Mouse (Mus musculus) testis, adult 2 months (tissue): Measurements from ENCODE around the gene Armc10. TPM values are rescaled to one million over a fixed set of nuclear protein-coding genes. Genes with fewer than 3 reads are reported as not detected.
A peak's percentile ranks its signal among the peaks of the same experiment; 100 is the strongest.
"Not testable (repeated sequence)": the region's sequence is repeated elsewhere in the genome, so short reads cannot be mapped to it uniquely, and the experiment has no call there.

ENCODE experiments used
- H3K27ac ChIP-seq: fragments of 200-500 bp; 2 replicates; pipeline ENCODE4 v1.5.1; 2012; ENCODE audit warnings: low read depth, low read length; ENCODE audit not compliant: control insufficient read depth, insufficient read depth
- H3K27me3 ChIP-seq: fragments of 200-500 bp; 2 replicates; pipeline ENCODE4 v1.6.1; 2012; ENCODE audit warnings: mild to moderate bottlenecking, low read length, moderate library complexity; ENCODE audit not compliant: control insufficient read depth, insufficient read depth
- H3K36me3 ChIP-seq: fragments of 200-500 bp; 2 replicates; pipeline ENCODE4 v1.6.1; 2012; ENCODE audit warnings: mild to moderate bottlenecking, low read length; ENCODE audit not compliant: control insufficient read depth, insufficient read depth
- H3K4me1 ChIP-seq: fragments of 200-500 bp; 2 replicates; pipeline ENCODE4 v1.6.1; 2012; ENCODE audit warnings: low read length; ENCODE audit not compliant: control insufficient read depth, insufficient read depth
- H3K4me3 ChIP-seq: fragments of 200-500 bp; 2 replicates; pipeline ENCODE4 v1.5.1; 2012; ENCODE audit warnings: low read depth, mild to moderate bottlenecking, low read length, moderate library complexity, mixed read lengths; ENCODE audit not compliant: control insufficient read depth
- CTCF ChIP-seq: fragments of 200-500 bp; IDR thresholded peaks from 2 replicates; pipeline ENCODE4 v1.5.1; 2012; ENCODE audit warnings: low read depth, mild to moderate bottlenecking, inconsistent platforms, low read length, moderate library complexity; ENCODE audit not compliant: control insufficient read depth, insufficient read depth, insufficient replicate concordance
- POLR2A ChIP-seq: fragments of 200-500 bp; IDR thresholded peaks from 2 replicates; pipeline ENCODE4 v1.6.1; 2012; ENCODE audit warnings: low read depth, mild to moderate bottlenecking, inconsistent platforms, low read length, moderate library complexity; ENCODE audit not compliant: control insufficient read depth
- polyA plus RNA-seq: library from polyadenylated mRNA; depleted of rRNA; stranded (reverse); fragments of >200 nt; gene quantifications from 2 replicates; pipeline ENCODE4 v1.2.3, GENCODE M21; 2012; rRNA removed

Gene Armc10
- polyA plus RNA-seq = 8.9 and 9.3 TPM in 2 replicates

DNA sequence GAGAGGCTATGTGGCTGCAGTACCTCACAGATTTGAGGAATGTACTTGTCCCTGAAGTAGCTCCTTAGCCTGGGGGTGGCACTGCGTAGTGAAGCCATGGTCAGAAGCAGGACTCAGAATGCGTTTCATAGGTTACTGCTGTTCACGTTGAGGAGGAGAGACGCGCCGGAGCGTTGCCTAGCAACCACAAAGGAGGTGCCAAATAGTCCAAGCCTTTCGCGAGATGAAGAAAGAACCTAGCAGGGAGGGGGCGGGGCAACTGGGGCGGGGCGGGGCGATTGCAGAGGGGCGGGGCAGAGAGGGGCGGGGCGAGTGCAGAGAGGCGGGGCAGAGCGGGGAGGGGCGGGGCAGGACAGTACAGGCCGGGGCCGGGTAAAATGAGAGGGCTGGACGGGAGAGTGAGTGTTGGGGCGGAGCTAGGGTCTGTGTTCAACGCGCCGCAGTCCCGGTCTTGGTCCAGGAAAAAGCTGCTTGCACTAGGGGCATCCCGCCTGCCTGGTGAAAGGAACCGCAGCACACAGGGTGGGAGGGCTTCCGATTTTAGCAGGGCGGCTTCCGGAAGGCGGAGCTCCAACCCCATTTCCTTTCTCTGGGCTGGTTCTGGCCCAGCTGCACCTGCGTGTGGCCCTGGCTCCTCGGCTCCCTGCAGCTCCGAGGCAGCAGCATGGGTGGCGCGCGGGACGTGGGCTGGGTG, at the start of gene Armc10, which contains the start of gene Fbxl13:
TSS of gene Armc10 (plus strand) at position 375 of the 694 bp plus-strand sequence.
TSS of gene Fbxl13 (minus strand) at position 196 of the 694 bp plus-strand sequence.
- Histone ChIP-seq H3K36me3 (no peaks in the 10 kb centered on the region), H3K27ac (peak within 1 kb of the TSS; percentile 75), H3K4me1 (peaks cover 9% of the 10 kb centered on the region), H3K4me3 (peak within 1 kb of the TSS; percentile 95), H3K27me3 (no peaks in the 10 kb centered on the region)
- TF ChIP-seq CTCF (no peak), POLR2A (peak; percentile 85; the same call in 1 of the 2 replicates)

DNA sequence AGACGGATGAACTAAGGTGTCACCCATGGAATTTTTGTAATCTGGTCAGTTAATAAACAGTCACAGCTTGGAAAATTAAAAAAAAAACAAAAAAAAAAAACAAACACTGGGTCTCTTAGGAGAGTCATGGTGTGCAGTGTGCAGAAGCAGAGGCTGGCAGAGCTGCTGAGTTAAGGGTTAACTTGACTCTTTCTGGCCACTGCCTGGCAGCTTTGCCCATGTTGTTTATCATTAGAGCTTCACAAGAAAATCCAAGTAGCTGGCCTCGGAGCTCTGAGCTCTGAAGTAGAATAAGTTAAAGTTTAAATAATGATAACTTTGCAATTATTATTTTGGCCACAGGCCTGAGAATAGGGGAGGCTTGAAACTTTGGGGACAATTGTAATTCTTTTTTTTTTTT, 46.1 kb upstream of the Armc10 start:
- H3K4me1 ChIP-seq, H3K27ac ChIP-seq, H3K27me3 ChIP-seq, H3K36me3 ChIP-seq, H3K4me3 ChIP-seq: not testable (repeated sequence)

GRCm38 (mm10) chr5:21599961-21600360, 45.7 kb upstream of the Armc10 start:
- Histone ChIP-seq H3K27me3 (no peaks in the 10 kb centered on the region), H3K27ac (no peak overlapping the region), H3K36me3 (no peaks in the 10 kb centered on the region), H3K4me1 (peaks cover 7% of the 10 kb centered on the region), H3K4me3 (no peak overlapping the region)
- TF ChIP-seq CTCF (no peak), POLR2A (no peak)

- no peak overlapping the region for H3K4me3 ChIP-seq
- H3K4me1 ChIP-seq = no peaks in the 10 kb centered on the region
- H3K36me3 ChIP-seq = no peaks in the 10 kb centered on the region
- no peak overlapping the region for H3K27ac ChIP-seq
- TF ChIP-seq POLR2A = no peak
- TF ChIP-seq CTCF = no peak
- H3K27me3 ChIP-seq = no peaks in the 10 kb centered on the region
Measured at GRCm38 (mm10) chr5:21605936-21606335, 39.7 kb upstream of the Armc10 start.

DNA sequence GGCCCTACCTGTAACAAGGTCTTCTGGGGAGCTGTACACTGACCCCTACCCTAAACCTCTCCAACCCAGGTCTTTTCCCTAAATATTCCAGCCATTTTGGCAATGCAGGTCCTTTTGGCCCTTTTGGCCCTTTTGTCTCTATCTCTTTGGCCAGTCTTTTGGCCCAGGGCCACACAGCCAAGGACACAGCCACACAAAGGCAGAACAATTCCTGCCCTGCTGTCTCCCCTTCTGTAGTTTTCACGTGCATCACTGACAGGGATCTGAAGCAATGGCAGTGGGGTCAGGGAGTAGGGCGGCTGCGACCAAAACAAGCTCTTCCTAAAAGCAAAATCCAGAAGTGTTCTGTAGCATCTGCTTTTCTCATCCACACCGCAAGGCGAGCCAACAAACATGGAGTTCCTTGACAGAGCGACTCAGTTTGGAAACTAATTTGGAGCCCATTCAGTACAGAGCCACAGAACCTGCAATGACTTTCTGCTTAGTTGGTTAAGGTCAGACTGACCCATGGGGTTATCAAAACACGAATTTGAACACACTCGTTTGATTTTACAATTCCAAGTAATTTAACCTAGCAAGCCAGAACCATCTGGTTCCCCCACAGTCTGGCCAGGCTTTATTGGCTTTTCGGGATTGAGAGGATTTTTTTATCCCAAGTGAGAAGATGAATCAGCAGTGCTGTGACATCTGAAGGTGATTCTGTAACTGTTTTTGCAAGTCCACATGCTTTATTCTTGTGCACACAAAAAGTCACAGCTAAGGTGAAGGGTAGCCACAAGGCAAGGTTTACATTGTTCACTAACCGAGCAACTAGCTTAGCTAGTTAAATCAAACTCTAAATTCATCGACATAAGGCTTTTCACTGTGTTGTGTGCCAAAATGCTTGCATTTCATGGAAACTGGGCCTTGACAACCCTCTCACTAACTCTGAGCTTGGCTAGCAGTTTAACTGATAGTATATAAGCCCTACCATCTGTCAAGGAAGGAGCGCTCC, 37.0 kb upstream of the Armc10 start:
- no peaks in the 10 kb centered on the region for H3K36me3 ChIP-seq

GRCm38 (mm10) chr5:21610996-21611395, 34.6 kb upstream of the Armc10 start:
- no peak overlapping the region for H3K4me3 ChIP-seq
- TF ChIP-seq CTCF (no peak), POLR2A (no peak)
- no peaks in the 10 kb centered on the region for H3K27me3 ChIP-seq
- H3K4me1 ChIP-seq = no peaks in the 10 kb centered on the region
- no peak overlapping the region for H3K27ac ChIP-seq
- no peaks in the 10 kb centered on the region for H3K36me3 ChIP-seq

More for the DNA sequence above, 37.0 kb upstream of the Armc10 start:
- Histone ChIP-seq H3K27me3 (no peaks in the 10 kb centered on the region), H3K4me3 (no peak overlapping the region), H3K4me1 (no peaks in the 10 kb centered on the region), H3K27ac (no peak overlapping the region)
- TF ChIP-seq POLR2A (no peak), CTCF (no peak)

DNA sequence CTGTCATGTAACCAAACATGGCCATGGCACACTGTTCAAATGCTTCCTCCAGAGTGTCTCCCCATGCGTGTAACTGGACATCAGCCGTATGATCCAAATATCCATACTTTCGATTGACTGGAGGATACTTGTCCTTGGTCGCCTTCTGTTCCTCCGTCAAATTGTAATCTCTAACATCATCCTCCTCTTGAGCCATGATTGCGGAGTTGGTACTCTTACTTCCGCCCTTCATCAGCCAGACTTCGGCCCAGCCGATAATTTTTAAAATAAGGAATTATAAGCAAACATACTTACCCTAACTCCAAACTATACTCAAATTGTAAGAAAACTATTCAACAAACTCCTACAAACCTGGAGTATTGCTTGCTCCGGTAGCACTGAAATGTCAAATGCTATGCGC, 31.3 kb upstream of the Armc10 start:
- not testable (repeated sequence) for H3K36me3 ChIP-seq, H3K4me1 ChIP-seq, H3K27ac ChIP-seq, H3K27me3 ChIP-seq, H3K4me3 ChIP-seq
